Mouse (Mus musculus) stomach, embryonic 16.5 days (tissue): ENCODE data around the gene Habp4. TPM values are rescaled to one million over a fixed set of nuclear protein-coding genes. Genes with fewer than 3 reads are reported as not detected.

Experiments
- ATAC-seq: fragments of 200-750 bp; cut with Nextera tagmentation; 2 replicates; pipeline ENCODE4 v1.8.0; 2017; ENCODE audit warnings: moderate number of reproducible peaks, moderate TSS enrichment; ENCODE audit not compliant: insufficient read depth, low FRiP score
- H3K27ac ChIP-seq: fragments of 300-500 bp; sonication (generic); 2 replicates; pipeline ENCODE4 v1.5.1; 2014; ENCODE audit warnings: low read length
- H3K27me3 ChIP-seq: fragments of 300-500 bp; sonication (generic); 2 replicates; pipeline ENCODE4 v1.6.1; 2014; ENCODE audit warnings: low read length, control low read depth, mixed read lengths; ENCODE audit not compliant: control insufficient read depth, insufficient read depth
- H3K36me3 ChIP-seq: fragments of 300-500 bp; sonication (generic); 2 replicates; pipeline ENCODE4 v1.6.1; 2014; ENCODE audit warnings: low read length; ENCODE audit not compliant: control insufficient read depth, insufficient read depth
- H3K4me1 ChIP-seq: fragments of 300-500 bp; sonication (generic); 2 replicates; pipeline ENCODE4 v1.6.1; 2014; ENCODE audit warnings: low read length, control low read depth, mixed read lengths; ENCODE audit not compliant: control insufficient read depth, insufficient read depth
- H3K4me2 ChIP-seq: fragments of 300-500 bp; sonication (generic); 2 replicates; pipeline ENCODE4 v1.6.1; 2014; ENCODE audit warnings: low read depth, low read length, mixed read lengths
- H3K4me3 ChIP-seq: fragments of 300-500 bp; sonication (generic); replicated peaks from 2 replicates; pipeline ENCODE4 v1.5.1; 2014; ENCODE audit warnings: mild to moderate bottlenecking, low read length
- H3K9ac ChIP-seq: fragments of 300-500 bp; sonication (generic); 2 replicates; pipeline ENCODE4 v1.6.1; 2014; ENCODE audit warnings: low read length
- H3K9me3 ChIP-seq: fragments of 300-500 bp; sonication (generic); replicated peaks from 2 replicates; pipeline ENCODE4 v1.6.1; 2016; ENCODE audit warnings: low read length, control low read depth; ENCODE audit not compliant: control insufficient read depth
- WGBS: fragments of 180-500 bp; shearing (Covaris S2); extraction: QIAGEN DNeasy Blood & Tissue Kit; methylation state at CpG from one replicate; pipeline ENCODE4 v1.1.7; 2014; 5-methylcytosine and 5-hydroxymethylcytosine counted together
- polyA plus RNA-seq: library from polyadenylated mRNA; unstranded; fragments of >200 nt; fragmentation: Nextera tagmentation; extraction: Ambion mirVana; gene quantifications from 2 replicates; pipeline ENCODE4 v1.2.1, GENCODE M21; 2015

The Habp4 gene
- 14.2 and 15.4 TPM in 2 replicates for polyA plus RNA-seq

DNA sequence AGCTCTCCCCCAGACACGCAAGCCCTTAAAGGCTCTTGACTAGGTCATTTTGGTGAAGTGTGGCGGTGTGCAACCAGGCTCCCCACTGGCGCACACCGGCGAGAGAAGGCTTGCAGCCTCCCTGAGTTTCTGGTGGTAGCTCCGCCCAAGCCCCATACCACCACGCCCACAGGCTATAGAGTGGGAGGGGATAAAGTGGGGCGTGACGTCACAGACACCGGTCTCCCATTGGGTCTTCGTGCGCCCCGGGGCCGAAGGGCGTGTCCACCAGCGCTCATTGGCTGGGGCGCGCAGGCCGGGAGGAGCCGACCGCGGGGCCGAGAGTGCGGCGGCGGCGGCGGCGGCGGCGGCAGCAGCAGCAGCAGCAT lies at the start of gene Habp4:
TSS of gene Habp4 (plus strand) at position 277 of the 368 bp plus-strand sequence.
- H3K4me1 ChIP-seq, result peaks cover 11% of the 10 kb centered on the region
- H3K27me3 ChIP-seq, result no peaks in the 10 kb centered on the region
- H3K36me3 ChIP-seq, result no peaks in the 10 kb centered on the region
- H3K27ac ChIP-seq, result peak within 1 kb of the TSS; percentile 86
- H3K4me2 ChIP-seq, result peak within 1 kb of the TSS; percentile 100
- peak within 1 kb of the TSS; percentile 90 for H3K9ac ChIP-seq
- peak; percentile 100 for ATAC-seq
- 0 out of 2 replicates have a peak, but pooled peaks cover 3% of the 10 kb centered on the region for H3K9me3 ChIP-seq
- H3K4me3 ChIP-seq, result peak within 1 kb of the TSS; percentile 81
- under 1% methylated on average over 31 of the region's 31 CpGs for WGBS

DNA sequence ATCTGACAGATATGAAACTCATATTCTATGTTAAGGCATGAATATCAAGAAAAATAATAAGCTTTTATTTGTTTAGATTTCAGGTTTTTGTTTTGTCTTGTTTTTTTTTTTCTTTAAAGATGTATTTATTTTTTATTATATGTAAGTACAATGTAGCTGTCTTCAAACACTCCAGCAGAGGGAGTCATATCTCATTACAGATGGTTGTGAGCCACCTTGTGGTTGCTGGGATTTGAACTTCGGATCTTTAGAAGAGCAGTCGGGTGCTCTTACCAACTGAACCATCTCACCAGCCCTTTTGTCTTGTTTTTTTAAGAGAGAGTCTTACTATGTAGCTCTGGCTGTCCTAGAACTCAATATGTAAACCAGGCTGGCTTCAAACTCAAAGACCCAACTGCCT lies 44.2 kb upstream of the Habp4 start:
- no peak overlapping the region for H3K9ac ChIP-seq
- WGBS, result 61% methylated on average over 2 of the region's 2 CpGs
- H3K9me3 ChIP-seq, result no peaks in the 10 kb centered on the region
- no peak for ATAC-seq
- H3K27me3 ChIP-seq, result no peaks in the 10 kb centered on the region
- no peaks in the 10 kb centered on the region for H3K4me1 ChIP-seq
- H3K36me3 ChIP-seq, result no peaks in the 10 kb centered on the region
- H3K4me2 ChIP-seq, result no peak overlapping the region
- no peak overlapping the region for H3K4me3 ChIP-seq
- no peak overlapping the region for H3K27ac ChIP-seq

- H3K4me1 ChIP-seq, result no peaks in the 10 kb centered on the region
- H3K36me3 ChIP-seq, result no peaks in the 10 kb centered on the region
- no peak overlapping the region for H3K4me2 ChIP-seq
- H3K27me3 ChIP-seq, result no peaks in the 10 kb centered on the region
- WGBS, result 60% methylated on average over 4 of the region's 4 CpGs
- H3K4me3 ChIP-seq, result no peak overlapping the region
- H3K9ac ChIP-seq, result no peak overlapping the region
- no peak overlapping the region for H3K27ac ChIP-seq
- ATAC-seq, result no peak
- H3K9me3 ChIP-seq, result no peaks in the 10 kb centered on the region
Observed at GRCm38 (mm10) chr13:64120760-64121159, 40.9 kb upstream of the Habp4 start.

DNA sequence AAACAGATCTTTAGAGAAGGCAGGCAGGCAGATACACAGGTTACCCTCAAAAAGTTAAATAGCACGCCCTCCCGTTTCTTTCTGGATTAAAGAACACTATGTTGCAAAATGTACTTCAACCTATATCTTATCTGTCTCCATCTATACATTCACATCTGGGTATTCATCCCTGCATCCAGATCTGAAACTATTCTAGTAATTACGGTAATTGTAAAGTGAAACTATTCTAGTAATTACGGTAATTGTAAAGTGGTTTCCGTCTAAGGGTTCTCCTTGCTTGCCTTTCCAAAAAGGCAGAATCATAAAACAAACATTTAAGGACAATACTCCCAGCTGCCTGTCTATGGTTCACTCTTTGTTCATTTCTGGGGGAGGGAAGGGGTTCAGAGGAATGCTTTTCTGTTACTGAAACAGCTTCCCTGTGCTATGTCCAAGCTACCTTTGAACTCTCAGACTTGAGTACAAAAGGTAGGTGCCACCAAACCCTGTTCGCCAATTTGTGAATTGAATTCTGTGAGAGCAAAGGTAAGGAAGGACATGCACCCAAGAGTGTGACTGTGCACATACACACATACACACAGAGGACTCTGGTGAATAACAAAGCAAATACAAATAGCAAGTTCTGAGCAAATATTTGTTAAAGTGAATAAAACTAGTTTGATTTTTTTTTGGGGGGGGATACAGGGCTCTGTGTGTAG lies 38.0 kb upstream of the Habp4 start:
- Histone ChIP-seq H3K9me3 (no peaks in the 10 kb centered on the region), H3K27ac (no peak overlapping the region), H3K27me3 (no peaks in the 10 kb centered on the region), H3K4me1 (no peaks in the 10 kb centered on the region), H3K4me2 (no peak overlapping the region), H3K36me3 (no peaks in the 10 kb centered on the region), H3K4me3 (no peak overlapping the region), H3K9ac (no peak overlapping the region)
- no peak for ATAC-seq
- 32% methylated on average over 6 of the region's 6 CpGs for WGBS

GRCm38 (mm10) chr13:64124886-64125285 lies 36.7 kb upstream of the Habp4 start:
- no peaks in the 10 kb centered on the region for H3K36me3 ChIP-seq
- H3K4me1 ChIP-seq, result peaks cover 2% of the 10 kb centered on the region; the same call in 1 of the 2 replicates
- no peaks in the 10 kb centered on the region for H3K27me3 ChIP-seq
- H3K9ac ChIP-seq, result no peak overlapping the region
- H3K4me3 ChIP-seq, result no peak overlapping the region
- H3K9me3 ChIP-seq, result no peaks in the 10 kb centered on the region
- no peak overlapping the region for H3K4me2 ChIP-seq
- WGBS, result 95% methylated on average over 6 of the region's 6 CpGs
- ATAC-seq, result no peak
- no peak overlapping the region for H3K27ac ChIP-seq

DNA sequence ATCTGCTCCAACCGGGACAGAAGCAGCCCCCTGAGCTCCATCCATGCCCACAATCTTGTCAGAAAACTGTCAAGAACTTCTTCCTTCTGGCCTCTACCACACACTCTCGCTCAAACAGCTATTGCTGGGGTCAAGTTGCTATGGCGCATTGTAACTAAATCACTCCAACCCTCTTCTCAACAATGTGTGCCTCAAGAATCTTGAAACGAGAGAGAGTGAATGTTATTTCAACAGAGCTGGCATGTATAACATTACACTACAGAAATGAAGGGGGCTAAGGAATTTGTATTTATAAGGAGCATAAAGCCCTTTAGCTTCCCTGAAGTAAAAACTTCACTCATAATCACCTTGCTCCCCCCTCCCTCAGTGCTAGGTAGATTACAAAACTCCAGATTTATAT lies 35.3 kb upstream of the Habp4 start:
- 60% methylated on average over 4 of the region's 4 CpGs for whole genome bisulfite sequencing
- Histone ChIP-seq H3K4me2 (no peak overlapping the region), H3K36me3 (no peaks in the 10 kb centered on the region), H3K27ac (no peak overlapping the region), H3K27me3 (no peaks in the 10 kb centered on the region), H3K4me1 (peaks cover 4% of the 10 kb centered on the region; the same call in 1 of the 2 replicates), H3K4me3 (no peak overlapping the region), H3K9me3 (no peaks in the 10 kb centered on the region), H3K9ac (no peak overlapping the region)
- ATAC-seq, result no peak

DNA sequence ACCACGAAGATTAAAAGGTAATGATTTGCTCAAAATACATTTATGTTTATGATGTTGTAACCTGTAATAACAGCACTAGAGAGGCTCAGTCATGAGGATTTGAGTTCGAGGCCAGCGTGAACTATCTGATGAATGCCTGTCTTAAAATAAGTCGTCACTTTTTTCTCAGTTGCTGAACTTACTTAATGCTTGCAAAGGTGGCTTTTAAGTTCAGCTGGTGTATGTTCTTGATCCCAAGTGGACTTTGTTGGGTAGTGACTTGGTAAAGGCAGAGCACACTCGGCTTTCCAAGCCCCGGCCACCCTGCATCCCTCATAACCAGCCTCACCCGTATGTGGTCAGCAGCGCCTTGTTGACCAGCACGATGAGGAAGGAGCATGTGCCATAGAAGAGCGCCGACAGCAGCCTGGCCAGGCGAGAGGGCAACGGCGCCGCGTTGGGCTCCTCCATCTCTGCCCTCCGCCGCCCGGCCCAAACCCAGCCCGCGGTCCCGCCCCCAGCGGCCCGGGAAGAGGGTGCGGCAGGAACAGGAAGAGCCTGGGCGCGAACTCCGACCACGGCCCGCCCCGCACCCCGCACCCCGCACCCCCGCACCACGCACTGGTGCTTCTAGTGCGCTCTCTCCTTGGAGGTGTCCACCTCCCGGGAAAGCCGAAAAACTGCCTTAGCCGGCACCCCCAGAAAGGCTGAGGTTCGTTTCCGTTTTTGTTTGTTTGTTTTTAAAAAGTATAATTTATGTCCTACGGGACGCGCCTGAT lies 32.6 kb upstream of the Habp4 start, which contains the start of gene Slc35d2:
TSS of gene Slc35d2 (minus strand) at position 511 of the 758 bp plus-strand sequence.
- Histone ChIP-seq H3K9ac (peak within 1 kb of the TSS; percentile 85), H3K27ac (peak within 1 kb of the TSS; percentile 73), H3K36me3 (no peaks in the 10 kb centered on the region), H3K9me3 (no peaks in the 10 kb centered on the region), H3K27me3 (no peaks in the 10 kb centered on the region), H3K4me2 (peak within 1 kb of the TSS; percentile 80), H3K4me3 (peak within 1 kb of the TSS; percentile 71), H3K4me1 (peaks cover 4% of the 10 kb centered on the region; the same call in 1 of the 2 replicates)
- peak; percentile 93 for ATAC-seq
- 6% methylated on average over 43 of the region's 44 CpGs for WGBS

DNA sequence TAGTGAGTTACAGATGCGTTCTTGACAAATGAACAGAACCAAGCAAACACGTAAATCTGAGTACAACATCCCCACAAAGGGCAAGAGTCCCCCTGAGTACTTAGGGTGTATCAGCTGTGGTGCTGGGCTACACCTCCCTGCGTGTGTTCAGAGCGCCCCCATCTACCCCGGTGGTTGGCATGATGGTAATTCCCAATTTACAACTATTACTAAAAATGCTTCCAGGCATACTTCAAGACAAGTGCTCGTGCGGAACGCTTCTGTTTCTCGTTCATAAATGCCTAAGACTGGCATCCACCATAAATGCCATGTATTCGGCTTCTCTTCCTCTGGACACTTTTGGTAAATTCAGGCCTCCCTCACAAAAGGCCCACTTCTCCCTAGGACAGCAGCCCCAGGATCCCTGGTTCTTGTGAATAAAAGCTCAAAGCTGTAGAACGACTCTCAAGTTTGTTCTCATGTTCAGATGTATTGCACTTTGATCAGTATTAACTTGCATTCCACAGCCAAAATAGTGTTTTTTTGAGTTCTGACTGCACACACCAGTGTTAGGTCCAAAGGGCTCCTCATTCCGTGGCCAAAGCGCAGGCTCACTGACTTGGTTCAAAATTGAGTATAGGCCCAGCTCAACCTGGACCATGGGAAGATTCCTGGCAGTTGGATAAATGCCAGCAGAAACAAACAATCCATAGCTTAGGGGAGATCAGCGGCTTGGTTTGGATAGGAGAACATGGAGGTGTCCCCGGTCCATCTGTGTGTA lies 31.8 kb upstream of the Habp4 start:
- peak overlapping the region; percentile 73 for H3K27ac ChIP-seq

More for the DNA sequence above, 31.8 kb upstream of the Habp4 start:
- H3K36me3 ChIP-seq, result no peaks in the 10 kb centered on the region
- peak overlapping the region; percentile 80 for H3K4me2 ChIP-seq
- peaks cover 4% of the 10 kb centered on the region; the same call in 1 of the 2 replicates for H3K4me1 ChIP-seq
- H3K4me3 ChIP-seq, result peak overlapping the region; percentile 71
- H3K27me3 ChIP-seq, result no peaks in the 10 kb centered on the region
- ATAC-seq, result peak; percentile 83; the same call in 1 of the 2 replicates
- 38% methylated on average over 15 of the region's 15 CpGs for WGBS
- H3K9ac ChIP-seq, result peak overlapping the region; percentile 85
- no peaks in the 10 kb centered on the region for H3K9me3 ChIP-seq
